Mouse (Mus musculus) left cerebral cortex, adult 2 months (tissue): ENCODE measurements around the gene Dnaic1. TPM values are rescaled to one million over a fixed set of nuclear protein-coding genes. Genes with fewer than 3 reads are reported as not detected.

ENCODE experiments used
- DNase-seq, 2 experiments: peaks; one replicate each; pipeline ENCODE4 v3.0.0; 2021 to 2022; ENCODE audit warnings: low spot score in 2 of 2, mixed read lengths in 1 of 2; ENCODE audit errors: extremely low spot score in 1 of 2
- H3K27ac ChIP-seq: fragments of 200-600 bp; 2 replicates; pipeline ENCODE4 v1.8.1; 2022
- H3K4me3 ChIP-seq: fragments of 200-600 bp; 2 replicates; pipeline ENCODE4 v1.8.1; 2022
- CTCF ChIP-seq: fragments of 200-600 bp; IDR thresholded peaks from 2 replicates; pipeline ENCODE4 v1.8.1; 2022; ENCODE audit warnings: antibody characterized with exemption, mild to moderate bottlenecking, moderate library complexity
- intact Hi-C: fragments of 180-260 bp; cut with DNase I; formaldehyde crosslinking; loops from one replicate; pipeline ENCODE4 v1.15.1; 2025
- total RNA-seq, 2 experiments: library from RNA; stranded (reverse); gene quantifications; 2 replicates each; pipeline ENCODE4 v1.2.3; 2021

Gene Dnaic1
- total RNA-seq, 2 experiments from 2014 or later, result 6.4 to 7.5 TPM

DNA sequence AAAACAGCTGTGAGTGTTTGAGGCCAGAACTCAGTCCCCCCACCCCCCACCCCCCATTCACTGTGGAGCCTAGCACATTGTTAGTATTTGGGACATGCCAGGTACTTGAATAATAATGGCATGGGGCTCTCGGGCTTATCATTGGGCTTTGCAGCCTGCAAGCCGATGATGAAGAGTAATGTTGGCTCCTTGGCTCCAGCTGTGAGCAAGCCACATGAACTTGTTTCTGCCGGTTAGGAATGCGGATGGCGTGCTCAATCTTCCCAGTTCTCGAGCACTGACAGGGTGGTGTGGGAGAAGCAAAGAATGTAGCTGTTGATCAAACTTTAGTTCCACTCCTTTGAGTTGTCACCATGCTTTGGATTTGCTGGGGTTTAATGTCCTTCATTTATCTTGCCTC, 6.3 kb downstream of the Dnaic1 start:
- TF ChIP-seq CTCF, result no peak
- intact Hi-C loops, result no loop called here
- H3K27ac ChIP-seq, result no peak overlapping the region

DNA sequence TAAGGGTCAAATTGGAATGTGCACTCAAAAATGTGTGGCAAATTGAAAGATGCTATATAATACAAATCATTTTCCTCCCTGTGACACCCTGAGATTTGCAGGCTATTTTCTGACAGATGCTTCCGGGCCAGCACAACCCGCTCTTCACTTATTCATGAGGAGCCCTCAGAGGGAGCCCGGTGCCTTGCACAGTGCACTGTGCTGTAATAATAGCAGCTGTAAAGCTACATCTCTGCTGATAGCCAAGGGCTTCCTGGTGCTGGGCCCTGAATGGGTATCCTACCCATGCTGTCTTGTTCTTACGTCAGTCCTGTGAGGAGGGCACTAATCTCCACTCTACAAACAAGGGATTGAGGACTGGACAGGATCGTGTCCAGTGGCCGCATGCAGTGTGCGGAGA, 13.8 kb downstream of the Dnaic1 start:
- H3K27ac ChIP-seq, result no peak overlapping the region
- TF ChIP-seq CTCF, result no peak
- no peak for DNase-seq
- intact Hi-C loops, result no loop called here
- no peak overlapping the region for H3K4me3 ChIP-seq

More for the DNA sequence above, 6.3 kb downstream of the Dnaic1 start:
- no peak overlapping the region for H3K4me3 ChIP-seq
- no peak for DNase-seq

DNA sequence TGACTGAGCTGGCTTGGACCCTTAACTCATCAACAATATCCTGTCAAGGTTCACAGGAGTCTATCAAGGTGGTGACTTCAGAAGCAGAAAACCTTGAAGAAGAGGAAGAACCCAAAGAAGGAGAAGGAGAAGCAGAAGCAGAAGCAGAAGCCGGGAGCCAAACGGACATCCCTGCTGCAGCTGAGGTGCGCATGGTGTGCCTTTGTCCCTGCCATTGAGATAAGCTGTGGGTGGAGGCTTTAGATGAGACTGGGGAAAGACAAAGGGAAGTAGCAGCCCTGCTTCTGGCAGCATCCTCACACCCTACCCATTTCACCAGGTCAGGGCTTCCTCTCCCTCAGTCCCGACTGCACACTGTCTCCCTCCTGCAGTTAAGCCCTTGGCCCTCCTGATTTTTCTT, 33.2 kb downstream of the Dnaic1 start:
- intact Hi-C loops, result no loop called here
- DNase-seq, result no peak
- no peak for TF ChIP-seq CTCF
- Histone ChIP-seq H3K4me3 (no peak overlapping the region), H3K27ac (no peak overlapping the region)

DNA sequence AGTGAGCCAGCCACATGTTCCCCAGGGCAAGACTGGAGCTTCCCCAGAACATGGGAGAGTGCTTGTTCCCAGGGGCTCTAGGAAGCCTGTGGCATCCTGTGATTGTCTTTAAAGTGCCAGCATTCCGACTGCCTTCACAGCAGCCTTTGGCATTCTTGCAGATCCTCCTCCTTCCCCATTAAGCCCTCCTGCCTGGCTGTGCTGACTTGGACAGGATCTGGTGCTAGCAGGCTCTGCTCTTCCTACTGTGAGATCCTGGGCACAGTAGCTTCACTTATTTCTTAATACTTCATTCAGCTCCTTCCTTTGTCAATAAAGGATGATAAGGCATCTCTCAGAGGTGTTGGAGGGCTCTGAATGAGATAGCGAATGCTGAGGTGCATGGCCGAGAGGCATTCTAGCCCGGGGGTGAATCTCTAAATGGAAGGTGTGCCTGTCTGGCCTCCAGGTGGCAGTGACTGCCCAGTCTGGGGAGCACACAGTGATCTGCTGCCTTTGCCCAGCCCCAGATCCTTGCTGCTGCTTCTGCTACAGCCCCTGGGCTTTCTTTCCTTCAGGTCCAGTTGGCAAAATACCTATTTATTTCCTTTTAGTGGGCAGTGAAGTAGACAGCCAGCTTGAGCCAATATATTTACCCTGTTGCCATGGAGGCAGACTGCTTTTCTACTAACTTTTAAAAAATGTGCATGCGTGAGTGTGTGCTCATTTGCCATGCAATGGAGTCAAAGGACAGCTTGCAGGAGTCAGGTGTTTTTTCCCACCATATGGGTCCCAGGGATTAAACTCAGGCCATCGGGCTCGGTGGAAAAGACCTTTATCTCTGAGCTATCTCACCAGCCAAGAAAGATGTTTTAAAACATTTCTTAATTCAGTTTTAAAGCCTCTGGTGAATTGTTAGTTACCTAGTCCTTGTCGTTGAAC, 35.2 kb downstream of the Dnaic1 start:
- TF ChIP-seq CTCF, result peak; percentile 53
- intact Hi-C loops, result loop anchor here (5.0 kb wide), 1 partner anchor 103 kb away; no protein-coding TSS in a partner anchor
- no peak overlapping the region for H3K27ac ChIP-seq
- no peak for DNase-seq
- H3K4me3 ChIP-seq, result no peak overlapping the region

DNA sequence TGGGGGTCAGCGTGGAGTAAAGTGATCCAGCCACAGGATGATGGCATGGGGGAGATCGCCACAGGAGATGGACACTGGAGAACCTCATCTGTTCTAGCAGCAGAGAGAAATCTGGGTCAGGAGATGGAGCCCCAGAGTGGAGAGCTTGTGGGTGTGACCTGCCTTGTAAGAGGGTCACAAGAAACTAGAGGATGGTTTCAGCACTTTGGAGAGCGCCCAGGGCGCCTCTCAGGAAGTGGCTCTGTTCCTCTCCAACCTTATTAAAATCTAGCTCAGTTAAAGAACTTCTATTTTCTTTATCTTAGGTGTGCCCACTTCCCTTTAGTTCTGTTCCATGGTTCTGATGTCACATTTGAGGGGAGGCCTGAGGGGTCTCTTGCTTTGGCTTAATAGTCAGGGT, 37.2 kb downstream of the Dnaic1 start:
- Histone ChIP-seq H3K27ac (no peak overlapping the region), H3K4me3 (no peak overlapping the region)
- intact Hi-C loops, result loop anchor here (5.0 kb wide), 1 partner anchor 101 kb away; no protein-coding TSS in a partner anchor
- DNase-seq, result no peak
- no peak for TF ChIP-seq CTCF

DNA sequence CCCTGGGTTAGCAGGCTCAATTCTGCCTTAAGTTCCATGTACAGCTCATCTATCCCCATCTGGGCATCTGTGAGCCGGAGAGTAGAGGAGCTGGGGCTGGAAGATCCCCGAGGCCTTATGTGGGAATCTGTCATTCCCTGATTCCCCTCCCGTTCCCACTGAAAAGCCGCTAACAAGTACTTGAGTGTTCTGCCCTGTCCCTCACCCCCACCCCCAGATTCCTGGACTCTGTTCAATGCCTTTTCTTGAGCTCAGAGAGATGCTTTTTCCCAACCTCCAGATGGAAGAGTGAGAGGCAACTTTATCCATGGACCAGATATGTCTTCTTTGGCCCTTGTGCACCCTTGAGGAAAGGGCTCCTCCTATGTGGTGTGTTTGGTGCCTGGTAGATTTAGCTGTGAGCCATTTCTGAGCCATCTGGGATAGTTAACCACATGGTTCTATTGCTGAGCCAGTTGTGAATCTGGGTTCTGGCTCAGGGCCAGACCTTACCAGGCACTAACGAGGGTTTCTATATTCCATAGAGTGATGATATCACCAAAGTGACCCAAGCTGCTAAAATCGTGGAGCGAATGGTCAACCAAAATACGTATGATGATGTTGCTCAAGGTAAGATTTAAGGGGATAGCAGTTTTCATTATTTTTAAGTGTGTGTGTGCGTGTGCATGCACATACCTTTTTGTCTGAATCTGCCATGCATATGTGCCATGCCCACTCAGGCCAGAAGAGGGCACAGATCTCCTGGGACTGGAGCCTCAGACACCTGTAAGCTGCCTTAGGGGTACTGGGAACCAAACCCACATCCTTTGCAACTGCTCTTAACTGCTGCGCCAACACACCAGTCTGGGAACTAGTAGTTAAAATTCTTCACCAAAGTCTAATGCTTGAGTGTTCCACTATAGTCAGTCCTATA, 40.4 kb downstream of the Dnaic1 start:
- no peak overlapping the region for H3K27ac ChIP-seq
- intact Hi-C loops, result loop anchor here (5.0 kb wide), 1 partner anchor 97 kb away; no protein-coding TSS in a partner anchor
- H3K4me3 ChIP-seq, result no peak overlapping the region
- peak; percentile 27 for TF ChIP-seq CTCF
- DNase-seq, result no peak

DNA sequence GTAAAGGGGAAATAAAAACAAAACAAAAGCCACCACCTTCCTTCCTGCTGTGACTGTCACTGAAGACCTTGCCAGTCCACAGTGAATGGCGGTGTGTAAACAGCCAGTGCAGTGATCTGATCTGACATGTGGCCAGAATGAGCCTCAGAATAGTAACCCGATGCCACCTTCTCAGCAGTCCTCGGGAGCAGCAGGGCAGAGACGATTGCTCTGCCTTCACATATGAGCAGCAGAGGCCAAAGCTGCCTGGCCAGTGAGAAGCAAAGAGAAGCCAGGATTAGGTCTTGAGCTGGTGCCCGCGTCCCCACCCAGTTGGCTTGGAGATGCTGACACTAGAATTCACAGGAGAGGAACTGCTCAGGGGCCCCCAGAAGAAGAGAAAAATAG, 41.0 kb downstream of the Dnaic1 start:
- no peak for DNase-seq
- intact Hi-C loops, result no loop called here
- H3K27ac ChIP-seq, result no peak overlapping the region
- no peak overlapping the region for H3K4me3 ChIP-seq
- TF ChIP-seq CTCF, result no peak

DNA sequence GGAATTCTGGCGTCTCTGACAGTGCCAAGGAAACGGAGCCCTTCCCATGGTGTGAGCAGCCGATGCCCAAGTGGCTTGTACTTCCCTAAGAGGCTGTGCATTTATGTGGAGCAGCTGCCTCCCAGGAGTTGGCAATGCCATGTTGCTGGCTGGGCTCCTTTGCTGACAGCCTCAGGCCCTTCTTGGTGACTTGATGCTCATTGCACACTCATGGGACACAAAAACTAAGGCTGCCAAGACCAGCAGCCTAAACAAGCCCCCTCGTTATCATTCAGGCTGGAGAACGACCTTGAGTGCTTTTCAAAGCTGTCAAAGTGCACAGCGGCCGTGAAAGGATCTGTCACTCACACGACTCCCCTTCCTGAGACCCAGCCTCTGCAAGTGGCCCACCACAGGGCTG, 42.6 kb downstream of the Dnaic1 start:
- Histone ChIP-seq H3K27ac (no peak overlapping the region), H3K4me3 (no peak overlapping the region)
- TF ChIP-seq CTCF, result no peak
- no peak for DNase-seq
- intact Hi-C loops, result no loop called here

DNA sequence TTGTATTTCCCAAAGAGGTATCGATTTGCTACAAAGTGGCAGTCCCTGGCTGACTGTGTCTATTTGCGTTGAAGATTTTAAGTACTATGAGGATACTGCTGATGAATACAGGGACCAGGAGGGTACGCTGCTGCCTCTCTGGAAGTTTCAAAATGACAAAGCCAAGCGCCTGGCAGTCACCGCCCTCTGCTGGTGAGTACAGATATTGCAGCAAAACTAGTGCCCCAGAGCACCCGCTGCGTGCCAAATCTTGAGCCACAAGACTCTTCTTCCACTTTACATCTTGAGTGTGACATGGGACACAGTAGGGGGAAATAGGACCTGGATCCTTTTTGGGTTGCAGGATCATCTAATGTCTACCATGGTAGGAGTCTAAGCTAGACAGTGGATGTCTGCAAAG, 44.6 kb downstream of the Dnaic1 start:
- DNase-seq, result peak; percentile 79 to 84

DNA sequence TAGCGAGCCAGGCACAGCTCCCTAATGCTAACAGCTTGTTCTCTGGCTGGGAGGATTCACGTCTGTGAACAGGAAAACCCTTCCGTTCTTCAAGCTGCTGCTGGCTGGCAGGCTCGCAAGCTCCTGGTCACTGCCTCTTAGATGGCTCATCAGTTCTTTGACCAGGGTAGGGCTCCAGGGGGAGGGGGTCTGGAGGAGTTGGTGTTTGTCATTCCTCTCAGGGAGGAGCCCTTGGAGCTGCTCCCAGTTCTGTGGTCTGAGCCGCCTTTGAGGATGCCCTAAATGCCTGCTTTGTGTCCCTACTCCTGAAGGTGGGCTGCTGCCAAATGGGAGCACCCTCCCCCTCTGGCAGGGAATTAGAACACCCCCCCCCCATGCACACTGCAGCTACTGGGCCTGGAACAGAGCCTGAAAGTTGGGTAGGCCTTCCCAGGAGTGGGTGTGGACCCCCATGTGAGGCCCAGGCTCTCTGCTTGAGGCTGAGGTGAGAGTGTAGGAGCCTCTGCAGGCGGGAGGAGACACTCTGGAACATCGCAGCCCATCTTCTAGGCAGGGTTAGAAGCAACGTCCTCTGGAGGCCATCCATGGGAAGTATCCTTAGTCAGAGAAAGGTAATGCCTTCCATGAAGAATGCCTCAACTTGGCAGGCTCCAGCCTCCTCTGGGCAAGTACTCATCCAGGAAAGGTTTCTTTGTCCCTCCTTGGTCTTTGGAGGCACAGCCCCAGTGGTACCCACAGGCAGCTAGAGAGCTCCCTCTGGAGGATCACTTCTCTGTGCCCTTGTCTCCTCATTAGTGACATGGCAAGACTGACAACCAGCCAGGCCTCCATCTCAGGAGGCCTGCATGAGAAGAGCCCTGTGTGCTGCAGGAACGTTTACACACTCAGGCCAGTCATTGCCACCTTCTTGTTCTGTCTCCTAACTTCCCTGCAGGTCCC, 46.4 kb downstream of the Dnaic1 start:
- TF ChIP-seq CTCF, result peak; percentile 39
- DNase-seq, result peak; percentile 55 to 78
- intact Hi-C loops, result loop anchor here (1.0 to 2.0 kb wide), 3 partner anchors 31 to 93 kb away; no protein-coding TSS in a partner anchor
- H3K27ac ChIP-seq, result peak overlapping the region; percentile 77
- no peak overlapping the region for H3K4me3 ChIP-seq

More for the DNA sequence above, 44.6 kb downstream of the Dnaic1 start:
- TF ChIP-seq CTCF, result no peak; the same call in none of the 2 replicates
- intact Hi-C loops, result loop anchor here (1.0 to 2.0 kb wide), 3 partner anchors 33 to 146 kb away; no protein-coding TSS in a partner anchor
- Histone ChIP-seq H3K4me3 (no peak overlapping the region), H3K27ac (no peak overlapping the region)
